7 mouse cellular contexts compared by ENCODE assay signal in genomic region chr7:130866640-130867039, GRCm38 (mm10). TPM values are rescaled to one million over a fixed set of nuclear protein-coding genes. Genes with fewer than 3 reads are reported as not detected.
DNase-seq lines count a peak whose midpoint lies in the region; ATAC-seq lines count a peak whose summit lies in the region.

No protein-coding gene starts in this region.

- H3K4me2 ChIP-seq in lung, embryonic 16.5 days (ENCODE audit: low read depth, low read length): peak overlapping the region; percentile 76
- H3K4me2 ChIP-seq in forebrain, embryonic 13.5 days: peak overlapping the region; percentile 78
- peak overlapping the region; percentile 67 for H3K4me2 ChIP-seq in limb, embryonic 15.5 days
- peak overlapping the region; percentile 57 for H3K4me2 ChIP-seq in stomach, embryonic 14.5 days (replicated peaks; ENCODE audit: low read depth, low read length)

- no peaks in the 10 kb centered on the region for H3K9me3 ChIP-seq in lung, embryonic 16.5 days (ENCODE audit: control insufficient read depth, low read length)
- H3K9me3 ChIP-seq in forebrain, embryonic 13.5 days (replicated peaks): no peaks in the 10 kb centered on the region
- H3K9me3 ChIP-seq in limb, embryonic 15.5 days: no peaks in the 10 kb centered on the region
- no peaks in the 10 kb centered on the region for H3K9me3 ChIP-seq in stomach, embryonic 14.5 days (ENCODE audit: control insufficient read depth, low read depth, low read length)

- 3% methylated on average over 13 of the region's 13 CpGs for WGBS in lung, embryonic 16.5 days
- 2% methylated on average over 13 of the region's 13 CpGs for WGBS in forebrain, embryonic 13.5 days
- 3% methylated on average over 13 of the region's 13 CpGs for WGBS in limb, embryonic 15.5 days
- 1% methylated on average over 13 of the region's 13 CpGs for WGBS in stomach, embryonic 14.5 days

- H3K4me1 ChIP-seq in lung, embryonic 16.5 days (replicated peaks; ENCODE audit: control insufficient read depth, insufficient read depth, low read length): peaks cover 17% of the 10 kb centered on the region
- H3K4me1 ChIP-seq in forebrain, embryonic 13.5 days: peaks cover 15% of the 10 kb centered on the region
- H3K4me1 ChIP-seq in limb, embryonic 15.5 days: peaks cover 10% of the 10 kb centered on the region; the same call in 1 of the 2 replicates
- H3K4me1 ChIP-seq in stomach, embryonic 14.5 days (ENCODE audit: control insufficient read depth, insufficient read depth, low read length): peaks cover 3% of the 10 kb centered on the region; the same call in 1 of the 2 replicates

- H3K27ac ChIP-seq in lung, embryonic 16.5 days (ENCODE audit: low read length): peak overlapping the region; percentile 80
- no peak overlapping the region for H3K27ac ChIP-seq in forebrain, embryonic 13.5 days
- H3K27ac ChIP-seq in limb, embryonic 15.5 days: no peak overlapping the region
- H3K27ac ChIP-seq in stomach, embryonic 14.5 days (ENCODE audit: low read length): no peak overlapping the region; the same call in 1 of the 2 replicates

- no peaks in the 10 kb centered on the region for H3K36me3 ChIP-seq in lung, embryonic 16.5 days (ENCODE audit: control insufficient read depth, insufficient read depth, low read length)
- no peaks in the 10 kb centered on the region for H3K36me3 ChIP-seq in forebrain, embryonic 13.5 days (ENCODE audit: poor library complexity, severe bottlenecking)
- H3K36me3 ChIP-seq in limb, embryonic 15.5 days: no peaks in the 10 kb centered on the region
- H3K36me3 ChIP-seq in stomach, embryonic 14.5 days (ENCODE audit: control insufficient read depth, insufficient read depth, low read length): no peaks in the 10 kb centered on the region

- DNase-seq in lung, postnatal 14 days: no peak
- DNase-seq in thymus, postnatal 10 days (ENCODE audit: low spot score in 2 of 2): no peak
- no peak for DNase-seq in left cerebral cortex, adult 11 months (ENCODE audit: low spot score)

- peak overlapping the region; percentile 90 for H3K9ac ChIP-seq in lung, embryonic 16.5 days (ENCODE audit: low read length)
- H3K9ac ChIP-seq in forebrain, embryonic 13.5 days: peak overlapping the region; percentile 81
- peak overlapping the region; percentile 75; the same call in 1 of the 2 replicates for H3K9ac ChIP-seq in limb, embryonic 15.5 days
- peak overlapping the region; percentile 66 for H3K9ac ChIP-seq in stomach, embryonic 14.5 days (replicated peaks; ENCODE audit: low read depth, low read length)

- ATAC-seq in lung, embryonic 16.5 days (ENCODE audit: low read depth): no peak
- no peak for ATAC-seq in forebrain, embryonic 13.5 days
- no peak for ATAC-seq in limb, embryonic 15.5 days (ENCODE audit: insufficient number of reproducible peaks, low FRiP score, low TSS enrichment, low read depth)
- no peak for ATAC-seq in stomach, embryonic 14.5 days (ENCODE audit: insufficient number of reproducible peaks, insufficient read depth, low FRiP score, low read depth)

- no peaks in the 10 kb centered on the region for H3K27me3 ChIP-seq in lung, embryonic 16.5 days (ENCODE audit: control insufficient read depth, insufficient read depth, low read depth, low read length)
- H3K27me3 ChIP-seq in forebrain, embryonic 13.5 days: peaks cover 7% of the 10 kb centered on the region
- H3K27me3 ChIP-seq in limb, embryonic 15.5 days: 0 out of 2 replicates have a peak, but pooled peaks cover 4% of the 10 kb centered on the region
- no peaks in the 10 kb centered on the region for H3K27me3 ChIP-seq in stomach, embryonic 14.5 days (ENCODE audit: control insufficient read depth, insufficient read depth, low read length)

- H3K4me3 ChIP-seq in lung, embryonic 16.5 days (ENCODE audit: low read length): peak overlapping the region; percentile 89
- peak overlapping the region; percentile 80 for H3K4me3 ChIP-seq in forebrain, embryonic 13.5 days
- H3K4me3 ChIP-seq in limb, embryonic 15.5 days: peak overlapping the region; percentile 85
- H3K4me3 ChIP-seq in stomach, embryonic 14.5 days (ENCODE audit: low read depth, low read length): peak overlapping the region; percentile 74

RNA-seq across cellular contexts. Expression of gene Plekha1, which starts 1.1 kb away (rescaled TPM):
- 70.0 and 71.8 TPM in 2 replicates for polyA plus RNA-seq in lung, embryonic 16.5 days (2015; fragmentation: Nextera tagmentation; extraction: Ambion mirVana)
- polyA plus RNA-seq in forebrain, embryonic 13.5 days (2015; fragmentation: Nextera tagmentation; extraction: Ambion mirVana): 36.6 and 37.8 TPM in 2 replicates
- polyA plus RNA-seq in limb, embryonic 15.5 days (2015; fragmentation: Nextera tagmentation; extraction: Ambion mirVana): 51.7 and 55.0 TPM in 2 replicates
- 44.3 and 47.1 TPM in 2 replicates for polyA plus RNA-seq in stomach, embryonic 14.5 days (2014; fragmentation: Nextera tagmentation; extraction: Ambion mirVana)
